Mouse (Mus musculus) layer of hippocampus, adult 18-20 months (tissue): ENCODE data around the gene Krtap16-1. TPM values are rescaled to one million over a fixed set of nuclear protein-coding genes. Genes with fewer than 3 reads are reported as not detected.

Experiments
- DNase-seq, 2 experiments: peaks; one replicate each; pipeline ENCODE4 v3.0.0; 2022; ENCODE audit warnings: low spot score in 2 of 2
- long read RNA-seq: library from polyadenylated mRNA; stranded (forward); transcript quantifications from one replicate; pipeline ENCODE4 v2.0.0, GENCODE M21; 2021
- total RNA-seq, 2 experiments: library from RNA; stranded (reverse); gene quantifications; 2 replicates each; pipeline ENCODE4 v1.2.3; 2021

Krtap16-1 gene
- not detected for total RNA-seq
- long read RNA-seq: 0 reads

DNA sequence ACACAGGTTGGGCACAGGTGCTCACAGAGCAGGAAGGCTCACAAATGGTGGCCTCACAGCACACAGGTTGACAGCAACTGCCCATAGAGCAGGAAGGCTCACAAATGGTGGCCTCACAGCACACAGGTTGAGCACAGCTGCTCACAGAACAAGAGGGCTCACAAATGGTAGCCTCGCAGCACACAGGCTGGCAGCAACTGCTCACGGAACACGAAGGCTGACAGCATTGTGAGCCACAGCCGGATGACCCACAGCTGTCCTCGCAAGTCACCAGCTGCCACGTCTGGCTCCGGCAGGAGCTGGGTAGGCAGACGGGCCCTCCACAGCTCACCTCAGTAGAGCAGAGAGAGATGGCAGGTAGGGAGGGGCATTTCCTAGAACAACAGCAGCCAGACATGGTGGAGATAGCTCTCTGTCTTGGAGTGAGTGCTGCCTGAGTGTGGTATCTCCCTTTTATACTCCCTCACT, at the start of gene Krtap16-1:
Gene Krtap16-1, minus strand, starts transcription at position 418 of the 468 bp plus-strand sequence.
- no peak for DNase-seq

GRCm38 (mm10) chr11:100029768-100030167, 43.4 kb upstream of the Krtap16-1 start, which contains the start of gene Krt33b:
Gene Krt33b, minus strand, starts transcription at chr11:100029868.
- no peak for DNase-seq

DNA sequence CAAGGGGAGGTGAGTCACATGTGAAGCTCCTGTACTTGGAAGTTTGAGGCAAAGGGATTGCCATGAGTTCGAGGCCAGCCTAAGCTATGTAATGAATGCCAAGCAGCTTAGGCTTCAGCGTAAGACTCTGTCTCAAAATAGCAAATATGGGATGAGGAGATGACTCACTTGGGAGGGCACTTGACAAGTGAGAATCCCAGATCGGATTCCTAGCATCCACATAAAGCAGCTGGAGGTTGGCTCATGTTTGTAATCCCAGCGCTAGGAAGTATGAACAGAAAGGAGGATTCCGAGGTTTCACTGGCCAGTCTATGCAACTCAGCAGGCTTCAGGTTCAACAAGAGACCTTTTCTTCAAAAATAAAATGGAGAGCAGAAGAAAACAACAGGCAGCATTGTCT, 35.0 kb upstream of the Krtap16-1 start:
- DNase-seq: no peak

GRCm38 (mm10) chr11:100019466-100019865, 33.1 kb upstream of the Krtap16-1 start:
- DNase-seq: no peak

GRCm38 (mm10) chr11:100016112-100016511, 29.7 kb upstream of the Krtap16-1 start, which contains the start of gene Krt33a:
Gene Krt33a, minus strand, starts transcription at chr11:100016212.
- DNase-seq: no peak

- no peak for DNase-seq
These were observed 27.3 kb upstream of the Krtap16-1 start for GRCm38 (mm10) chr11:100013691-100014171.

DNA sequence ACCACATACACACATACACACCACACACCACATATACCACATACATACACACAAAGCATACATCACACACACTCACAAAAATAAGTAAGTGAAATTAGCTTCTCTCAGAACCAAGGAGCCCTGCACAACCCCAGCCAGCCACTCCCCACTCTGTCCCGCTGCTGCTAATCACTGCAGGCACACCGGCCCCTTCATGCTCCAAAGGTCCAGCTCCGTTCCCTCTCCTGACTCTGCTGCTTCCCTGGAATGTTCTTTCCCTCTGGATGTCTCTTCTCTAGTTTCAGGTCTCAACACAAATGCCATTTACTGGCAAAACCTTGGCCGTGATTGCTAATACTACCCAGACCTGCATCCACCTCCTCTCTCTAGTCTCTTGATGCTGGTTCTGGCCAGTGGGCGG, 24.3 kb upstream of the Krtap16-1 start:
- no peak for DNase-seq

DNA sequence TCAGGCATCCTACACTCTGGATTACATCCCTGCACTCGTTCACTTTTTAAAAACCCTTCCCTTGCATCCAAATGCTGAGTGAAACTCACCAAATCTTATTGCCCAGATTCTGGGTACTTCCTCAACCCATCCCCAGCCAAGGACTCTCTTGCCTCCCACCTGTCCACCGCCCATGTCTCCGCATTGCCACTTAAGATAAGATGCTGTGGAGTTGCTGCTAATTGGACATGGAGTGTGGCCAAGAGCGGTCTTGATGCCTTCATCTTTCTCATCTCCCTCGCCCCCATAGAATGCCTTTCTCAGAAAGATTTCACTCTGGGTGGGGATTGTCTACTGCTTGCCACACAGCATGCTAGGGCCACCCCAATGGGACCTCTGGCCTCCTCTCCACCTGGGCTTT, 21.9 kb upstream of the Krtap16-1 start:
- DNase-seq: no peak

DNA sequence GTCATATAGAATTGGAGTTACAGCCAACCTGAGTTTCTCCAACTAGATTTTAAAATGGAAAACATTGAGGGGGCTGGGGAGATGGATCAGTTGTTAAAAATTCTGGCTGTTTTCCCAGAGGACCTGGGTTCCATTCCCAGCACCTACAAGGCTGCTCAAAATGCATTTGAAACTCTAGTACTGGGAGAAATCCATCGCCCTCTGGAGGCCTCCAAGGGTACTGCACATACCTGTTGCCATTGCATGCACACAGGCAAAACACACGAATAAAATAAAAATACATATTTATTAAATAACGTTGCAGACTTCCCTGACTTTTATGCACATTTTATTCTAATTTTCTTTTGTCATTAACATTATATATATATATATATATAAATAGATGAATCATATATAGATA, 20.2 kb upstream of the Krtap16-1 start:
- no peak for DNase-seq

DNA sequence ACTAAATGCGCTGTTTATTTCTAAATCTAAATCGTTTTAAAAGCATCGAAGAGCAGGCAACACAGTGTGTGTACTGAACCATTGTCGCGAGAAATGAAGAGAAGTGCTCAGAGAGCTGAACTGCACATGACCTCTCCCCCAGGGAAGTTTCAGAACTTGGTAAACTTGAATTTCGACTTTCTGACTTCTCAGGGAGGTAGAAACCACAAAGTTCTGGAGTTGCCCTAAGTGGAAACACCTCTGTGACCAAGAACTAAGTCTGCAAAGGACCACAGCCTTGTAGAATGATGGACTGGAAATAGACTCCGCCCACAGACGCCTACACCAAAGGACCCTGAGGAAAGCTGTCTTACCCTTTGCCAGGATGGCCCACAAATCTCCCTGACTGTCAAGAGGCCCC, 19.5 kb upstream of the Krtap16-1 start:
- DNase-seq: no peak

- peak; percentile 35 to 73 for DNase-seq
These were observed 18.4 kb upstream of the Krtap16-1 start for GRCm38 (mm10) chr11:100004846-100005245.

- DNase-seq: no peak
These were observed 12.7 kb upstream of the Krtap16-1 start for GRCm38 (mm10) chr11:99999091-99999490.

DNA sequence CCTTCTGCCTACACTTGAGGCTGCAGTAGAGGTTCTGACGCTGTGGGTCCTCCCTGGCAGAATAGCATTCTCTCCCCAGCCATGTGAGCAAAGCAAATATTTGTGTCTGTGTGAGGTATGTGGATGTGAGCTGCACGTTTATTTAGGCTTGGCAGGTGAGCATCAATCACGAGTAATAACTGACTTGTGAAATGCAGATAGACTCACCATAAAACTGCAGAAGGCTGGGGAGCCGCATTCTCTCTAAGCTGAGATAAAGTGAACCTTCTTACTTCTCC, 7.9 kb upstream of the Krtap16-1 start:
- DNase-seq: no peak

GRCm38 (mm10) chr11:99993620-99994383, 7.4 kb upstream of the Krtap16-1 start, which contains the start of gene Krtap17-1:
Gene Krtap17-1, minus strand, starts transcription at chr11:99993994.
- no peak for DNase-seq

- no peak for DNase-seq
These were observed 4.2 kb upstream of the Krtap16-1 start for GRCm38 (mm10) chr11:99990571-99990970.

DNA sequence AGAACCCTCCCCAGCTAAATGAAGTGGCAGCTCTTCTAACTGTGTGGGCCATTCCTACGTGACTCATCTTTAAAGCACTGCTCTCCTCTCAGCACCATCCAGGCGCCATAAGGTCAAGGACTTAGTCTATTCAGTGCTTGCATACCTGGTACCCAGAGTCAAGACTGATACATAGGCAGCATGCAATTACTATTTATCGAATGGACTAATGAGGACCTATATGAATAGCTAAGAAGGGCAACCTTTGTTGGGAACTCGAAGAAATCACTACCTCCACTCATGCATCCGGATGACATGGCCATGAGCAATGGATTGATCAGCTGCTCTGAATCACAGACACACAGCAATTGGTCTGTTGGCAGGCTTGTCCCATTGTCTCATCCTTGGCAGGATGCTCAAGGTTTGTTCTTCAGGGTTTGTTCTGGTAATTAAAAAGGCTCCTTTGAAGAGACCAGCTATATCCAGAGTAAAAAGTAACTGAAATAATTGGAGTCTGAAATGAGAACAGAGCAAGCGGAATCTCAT, 3.5 kb upstream of the Krtap16-1 start:
- no peak for DNase-seq

DNA sequence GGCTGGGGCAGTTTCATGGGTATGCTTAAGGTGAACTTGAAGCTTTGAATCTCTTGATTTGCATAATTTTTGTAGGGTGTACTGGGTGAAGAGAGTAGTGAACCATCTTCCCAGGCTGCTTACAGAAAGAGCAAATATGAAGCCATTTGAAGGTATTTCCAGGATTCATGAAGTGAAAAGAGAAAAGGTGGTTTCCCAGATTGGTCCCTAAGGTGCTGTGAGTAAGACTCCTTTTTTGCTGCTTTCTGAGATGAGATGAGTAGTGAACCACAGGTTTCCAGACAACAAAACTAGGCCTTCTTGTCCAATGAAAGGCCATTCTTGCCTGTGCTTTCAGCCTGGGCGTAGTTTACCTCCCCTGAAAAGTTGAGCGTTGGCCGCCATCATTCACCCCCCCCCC, 2.1 kb upstream of the Krtap16-1 start:
- no peak for DNase-seq

DNA sequence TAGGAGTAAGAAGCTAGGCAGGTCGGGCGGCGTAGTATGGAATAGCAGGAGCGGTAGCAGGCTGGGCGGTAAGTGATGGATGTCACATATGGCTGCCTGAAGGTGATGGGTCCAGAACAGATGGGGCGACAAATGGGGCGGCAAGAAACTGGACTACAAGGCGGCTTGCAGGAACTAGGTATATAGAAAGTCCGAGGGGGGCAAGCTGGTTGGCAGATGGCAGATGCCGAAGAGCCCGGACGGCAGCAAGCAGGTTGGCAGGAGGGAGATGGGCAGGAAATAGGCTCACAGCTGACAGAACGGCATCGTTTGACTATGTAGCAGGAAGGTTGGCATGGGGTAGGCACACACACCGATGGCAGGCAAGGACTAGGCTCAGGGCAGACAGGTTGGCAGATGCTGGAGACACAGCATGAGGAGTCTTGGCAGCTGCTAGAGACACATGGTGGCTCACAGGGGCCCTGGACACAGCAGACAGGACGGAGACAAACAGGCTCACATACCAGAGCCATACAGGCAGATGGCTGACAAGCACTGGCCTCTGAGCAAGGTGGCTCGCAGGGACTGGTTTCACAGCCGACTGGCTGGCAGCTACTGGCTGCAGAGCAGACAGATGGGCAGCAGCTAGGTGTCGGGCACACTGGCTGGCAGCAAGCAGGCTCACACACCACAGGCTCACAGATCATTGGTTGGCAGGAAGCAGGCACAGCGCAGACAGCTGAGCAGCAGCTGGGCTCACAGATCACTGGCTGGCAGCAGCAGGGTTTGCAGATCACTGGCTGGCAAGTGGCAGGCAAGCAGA, 905 bp downstream of the Krtap16-1 start:
- peak; percentile 20 to 30 for DNase-seq

DNA sequence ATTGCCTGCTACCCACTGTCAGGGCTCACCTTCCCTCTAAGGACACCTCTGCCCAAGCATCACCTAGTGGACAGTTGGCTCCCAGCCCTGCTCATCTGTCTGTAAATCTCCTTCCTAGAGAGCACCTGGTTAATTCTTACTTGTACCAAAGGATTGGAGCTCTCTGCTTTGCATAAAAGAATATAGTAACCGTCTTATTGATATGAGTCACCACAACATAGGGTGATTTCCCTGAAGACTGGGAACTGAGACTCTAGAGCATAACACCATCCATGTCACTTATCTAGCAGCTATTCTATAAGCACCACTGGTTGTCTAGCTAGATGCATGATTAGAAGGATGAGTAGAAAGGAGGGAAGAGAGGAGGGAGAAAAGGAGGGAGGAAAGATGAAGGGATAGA, 3.0 kb downstream of the Krtap16-1 start:
- DNase-seq: no peak

- DNase-seq: no peak
These were observed 3.7 kb downstream of the Krtap16-1 start for GRCm38 (mm10) chr11:99982731-99983130.

DNA sequence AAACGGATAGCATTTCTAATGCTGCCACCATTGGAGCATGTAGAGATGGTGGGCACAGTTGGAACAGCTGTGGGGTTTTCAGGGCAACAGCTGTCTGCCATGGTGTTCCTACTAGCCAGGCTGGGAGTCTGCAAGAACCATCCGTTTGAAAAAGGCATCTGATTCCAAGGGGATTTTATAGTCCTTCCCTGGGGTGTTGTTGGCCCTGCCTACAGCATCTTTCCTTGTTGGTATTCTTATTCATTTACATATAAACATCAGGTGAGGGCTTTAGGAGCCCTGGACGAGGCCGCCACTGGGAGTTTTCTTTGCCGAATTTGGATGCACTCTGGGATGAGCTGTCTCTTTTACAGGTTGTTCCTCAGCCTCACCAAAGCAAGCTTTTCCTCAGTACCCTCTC, 7.4 kb downstream of the Krtap16-1 start, which contains the start of gene Krtap29-1:
Gene Krtap29-1, minus strand, starts transcription at position 101 of the 400 bp plus-strand sequence.
- DNase-seq: no peak

- DNase-seq: no peak
These were observed 20.4 kb downstream of the Krtap16-1 start for GRCm38 (mm10) chr11:99965961-99966360.
